Mouse (Mus musculus) small intestine, adult 2 months (tissue): ENCODE measurements at regions not wholly inside any gene's neighbourhood (a gene's known extent, or its start where the extent isn't known, plus 50 kb on each side); places are given as distances from the start of the nearest gene placed in this dataset.

ENCODE experiments used
- H3K27ac ChIP-seq: fragments of 200-500 bp; 2 replicates; pipeline ENCODE4 v1.5.1; 2012; ENCODE audit warnings: low read depth, low read length, control low read depth, inconsistent platforms; ENCODE audit not compliant: insufficient read depth
- H3K27me3 ChIP-seq: fragments of 200-500 bp; 2 replicates; pipeline ENCODE4 v1.6.1; 2012; ENCODE audit warnings: mild to moderate bottlenecking, moderate library complexity, low read length, inconsistent platforms; ENCODE audit not compliant: control insufficient read depth, insufficient read depth
- H3K36me3 ChIP-seq: fragments of 200-500 bp; 2 replicates; pipeline ENCODE4 v1.6.1; 2012; ENCODE audit warnings: mild to moderate bottlenecking, low read length, control low read depth, inconsistent platforms; ENCODE audit not compliant: control insufficient read depth, insufficient read depth
- H3K4me1 ChIP-seq: fragments of 200-500 bp; 2 replicates; pipeline ENCODE4 v1.6.1; 2012; ENCODE audit warnings: low read length, inconsistent platforms, mixed read lengths; ENCODE audit not compliant: control insufficient read depth, insufficient read depth, insufficient read length
- H3K4me3 ChIP-seq: fragments of 200-500 bp; 2 replicates; pipeline ENCODE4 v1.5.1; 2012; ENCODE audit warnings: low read depth, mild to moderate bottlenecking, control low read depth, inconsistent platforms, low read length, moderate library complexity
- CTCF ChIP-seq: fragments of 200-500 bp; IDR thresholded peaks from 2 replicates; pipeline ENCODE4 v1.5.1; 2012; ENCODE audit warnings: low read depth, mild to moderate bottlenecking, control low read depth, inconsistent platforms, low read length, moderate library complexity, mixed read lengths; ENCODE audit not compliant: insufficient replicate concordance, insufficient read length; ENCODE audit errors: extremely low read depth
- POLR2A ChIP-seq: fragments of 200-500 bp; IDR thresholded peaks from 2 replicates; pipeline ENCODE4 v1.6.1; 2012; ENCODE audit warnings: low read depth, mild to moderate bottlenecking, control low read depth, inconsistent platforms, low read length, moderate library complexity
- WGBS: fragments of 180-500 bp; shearing (Covaris S2); methylation state at CpG from one replicate; pipeline ENCODE4 v1.1.7; 2018; 5-methylcytosine and 5-hydroxymethylcytosine counted together

DNA sequence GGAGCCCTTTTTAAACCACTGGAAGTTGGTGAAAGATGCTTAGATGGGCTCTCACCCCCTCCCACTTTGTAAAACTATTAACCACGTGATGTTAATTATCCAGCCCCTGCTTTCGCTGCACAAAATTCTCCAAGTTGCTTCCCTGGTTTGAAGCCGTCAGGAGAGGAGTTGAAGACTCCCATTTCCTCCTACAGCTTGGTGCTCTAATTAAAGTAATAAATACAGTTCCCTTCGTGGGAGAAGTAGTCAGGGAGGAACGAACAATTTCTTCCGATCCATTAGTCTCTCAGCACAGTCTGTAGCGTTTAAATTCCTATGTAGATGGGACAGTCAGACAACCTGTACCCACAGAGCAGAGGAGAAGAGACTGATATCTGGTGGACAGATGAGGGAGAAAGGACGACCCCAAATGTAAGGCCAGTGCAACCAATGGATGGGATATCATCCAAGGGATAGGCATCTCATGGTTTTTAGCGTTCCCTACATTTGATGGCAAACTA, 101.4 kb downstream of the Pctp start:
- H3K4me3 ChIP-seq = no peak overlapping the region
- 74% methylated on average over 9 of the region's 9 CpGs for WGBS

GRCm38 (mm10) chr11:89898516-89898915, 104.2 kb downstream of the Pctp start:
- WGBS = 67% methylated on average over 4 of the region's 4 CpGs
- Histone ChIP-seq H3K36me3 (no peaks in the 10 kb centered on the region), H3K4me1 (no peaks in the 10 kb centered on the region), H3K27ac (no peak overlapping the region), H3K4me3 (no peak overlapping the region), H3K27me3 (no peaks in the 10 kb centered on the region)
- TF ChIP-seq CTCF (no peak), POLR2A (no peak)

More for the DNA sequence above, 101.4 kb downstream of the Pctp start:
- H3K27me3 ChIP-seq = no peaks in the 10 kb centered on the region
- no peaks in the 10 kb centered on the region for H3K4me1 ChIP-seq
- H3K27ac ChIP-seq = no peak overlapping the region
- TF ChIP-seq CTCF (no peak), POLR2A (no peak)
- no peaks in the 10 kb centered on the region for H3K36me3 ChIP-seq

GRCm38 (mm10) chr11:89896854-89897253, 105.8 kb downstream of the Pctp start:
- H3K27me3 ChIP-seq = no peaks in the 10 kb centered on the region
- no peaks in the 10 kb centered on the region for H3K36me3 ChIP-seq
- TF ChIP-seq CTCF (no peak), POLR2A (no peak)
- WGBS = 69% methylated on average over 3 of the region's 3 CpGs
- no peak overlapping the region for H3K4me3 ChIP-seq
- no peaks in the 10 kb centered on the region for H3K4me1 ChIP-seq
- H3K27ac ChIP-seq = no peak overlapping the region

DNA sequence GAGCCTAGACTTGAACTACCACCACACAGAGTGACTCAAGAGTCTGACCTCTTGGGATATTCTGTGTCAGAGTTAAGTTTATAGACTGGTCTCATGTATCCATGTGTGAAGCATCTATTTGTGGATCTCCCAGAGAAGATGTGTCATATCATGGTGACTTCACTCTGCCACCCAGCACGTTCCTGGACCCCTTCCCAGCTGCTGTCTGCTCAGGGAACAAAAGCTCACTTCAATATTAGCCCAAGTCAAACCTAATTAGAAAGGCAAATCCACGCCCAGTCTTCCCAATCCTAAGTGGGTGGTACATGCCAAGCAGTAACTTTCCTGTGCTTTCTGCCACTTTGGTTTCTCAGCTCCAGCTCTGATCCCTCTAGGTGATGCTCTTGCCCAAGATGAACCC, 94.1 kb upstream of the Ankfn1 start:
- Histone ChIP-seq H3K36me3 (no peaks in the 10 kb centered on the region), H3K4me1 (no peaks in the 10 kb centered on the region), H3K4me3 (no peak overlapping the region), H3K27me3 (no peaks in the 10 kb centered on the region), H3K27ac (no peak overlapping the region)
- no peak for TF ChIP-seq CTCF
- TF ChIP-seq POLR2A = no peak
- WGBS = 53% methylated on average over 2 of the region's 2 CpGs

- no peak overlapping the region for H3K4me3 ChIP-seq
- H3K36me3 ChIP-seq = no peaks in the 10 kb centered on the region
- no peak overlapping the region for H3K27ac ChIP-seq
- no peaks in the 10 kb centered on the region for H3K4me1 ChIP-seq
- no peaks in the 10 kb centered on the region for H3K27me3 ChIP-seq
- WGBS = 83% methylated on average over 2 of the region's 2 CpGs
- no peak for TF ChIP-seq POLR2A
- no peak for TF ChIP-seq CTCF
These were observed 90.1 kb upstream of the Ankfn1 start for GRCm38 (mm10) chr11:89867575-89867974.

DNA sequence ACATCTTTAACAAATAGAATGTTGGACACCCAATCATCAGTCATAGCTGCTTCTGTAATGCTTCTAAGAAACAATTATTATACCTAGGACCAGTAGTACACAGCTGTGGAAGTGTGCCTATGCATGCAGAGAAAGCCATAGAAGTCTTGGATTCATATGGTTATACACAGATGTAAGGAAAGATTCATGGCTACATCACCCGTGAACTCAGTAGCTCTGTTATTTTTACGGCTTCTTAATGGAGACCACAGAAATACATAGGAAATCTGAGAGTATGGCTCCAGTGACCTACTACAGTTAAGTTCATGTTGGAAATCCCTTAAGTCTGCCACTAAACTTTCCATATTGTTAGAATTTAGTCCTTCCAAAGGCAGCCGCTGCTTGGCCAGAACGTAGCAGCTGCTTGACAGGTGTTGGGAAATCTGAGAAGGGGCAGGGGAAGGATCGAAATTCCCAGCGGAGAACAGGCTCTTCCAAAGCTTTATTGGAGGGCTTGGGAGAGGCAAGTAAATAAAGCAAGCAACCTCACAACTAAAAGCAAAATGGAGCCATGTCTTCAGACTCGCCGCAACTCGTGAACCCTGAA, 78.8 kb upstream of the Ankfn1 start:
- WGBS = 68% methylated on average over 9 of the region's 9 CpGs
- no peak for TF ChIP-seq CTCF
- no peak for TF ChIP-seq POLR2A
- Histone ChIP-seq H3K27me3 (no peaks in the 10 kb centered on the region), H3K4me3 (no peak overlapping the region), H3K36me3 (no peaks in the 10 kb centered on the region), H3K4me1 (no peaks in the 10 kb centered on the region), H3K27ac (no peak overlapping the region)

- Histone ChIP-seq H3K27me3 (no peaks in the 10 kb centered on the region), H3K4me3 (no peak overlapping the region), H3K4me1 (no peaks in the 10 kb centered on the region), H3K27ac (no peak overlapping the region), H3K36me3 (no peaks in the 10 kb centered on the region)
- no peak for TF ChIP-seq POLR2A
- no peak for TF ChIP-seq CTCF
These were observed 64.4 kb upstream of the Ankfn1 start for GRCm38 (mm10) chr11:89841853-89842252.
